Mouse (Mus musculus): ENCODE data around the gene Plp2. TPM values are rescaled to one million over a fixed set of nuclear protein-coding genes. Genes with fewer than 3 reads are reported as not detected.

Gene Plp2
- total RNA-seq, 2 experiments from 2014 or later = 54.4 to 68.4 TPM

DNA sequence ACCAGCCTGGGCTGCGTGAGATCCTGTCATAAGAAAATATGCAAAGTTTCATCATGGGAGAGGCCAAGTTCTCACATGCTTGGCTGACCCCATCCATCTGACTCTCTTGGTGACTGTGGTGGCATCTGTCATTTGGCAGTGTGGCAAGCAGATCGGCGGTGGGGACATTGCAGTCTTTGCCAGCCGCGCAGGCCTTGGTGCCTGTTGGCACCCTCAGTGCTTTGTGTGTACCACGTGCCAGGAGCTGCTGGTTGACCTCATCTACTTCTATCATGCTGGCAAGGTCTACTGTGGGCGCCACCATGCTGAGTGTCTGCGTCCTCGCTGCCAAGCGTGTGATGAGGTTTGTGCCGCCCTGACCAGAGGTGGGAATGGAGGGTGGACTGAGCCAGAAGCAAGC, 6.4 kb downstream of the Plp2 start:
- DNase-seq (ENCODE audit: low spot score in 2 of 2) = no peak

DNA sequence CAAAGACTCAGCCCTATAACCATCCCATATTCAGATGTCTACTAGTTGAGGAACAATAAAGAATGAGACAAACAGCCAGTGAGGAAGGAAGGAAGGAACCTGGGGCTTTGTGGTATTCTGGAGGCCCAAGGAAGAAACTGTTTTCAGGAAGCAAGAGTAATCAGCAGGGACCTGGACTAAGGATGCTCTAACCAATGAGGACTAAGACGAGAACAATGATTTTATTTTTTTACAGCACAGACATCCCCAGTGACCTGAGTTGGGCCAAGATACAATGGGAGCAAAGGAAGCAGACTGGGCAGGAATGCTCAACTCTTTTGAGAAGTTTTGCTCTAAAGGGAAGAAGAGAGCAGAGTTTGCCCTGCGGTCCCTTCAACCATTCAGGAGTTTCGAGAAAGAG, 8.3 kb downstream of the Plp2 start:
- DNase-seq (ENCODE audit: low spot score in 2 of 2) = no peak

DNA sequence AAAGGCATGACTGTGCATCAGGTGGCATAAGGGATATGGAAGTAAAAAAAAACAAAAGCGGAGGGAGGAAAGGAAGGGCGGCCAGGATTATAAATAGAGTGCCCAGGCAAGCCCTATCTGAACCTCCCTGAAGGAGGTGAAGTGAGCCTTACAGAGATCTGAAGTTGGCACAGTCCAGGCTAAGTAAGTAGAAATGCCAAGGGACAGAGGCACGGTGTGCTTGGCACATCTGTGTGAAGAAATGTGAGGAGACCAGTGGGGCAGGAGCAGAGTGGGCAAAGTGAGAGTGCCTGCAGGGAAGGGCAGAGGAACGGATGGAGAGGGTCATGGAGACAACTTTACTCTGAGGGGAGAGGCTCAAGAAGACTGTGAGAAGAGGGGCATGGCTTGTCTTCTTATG, 10.1 kb downstream of the Plp2 start:
- DNase-seq (ENCODE audit: low spot score in 2 of 2) = no peak

DNA sequence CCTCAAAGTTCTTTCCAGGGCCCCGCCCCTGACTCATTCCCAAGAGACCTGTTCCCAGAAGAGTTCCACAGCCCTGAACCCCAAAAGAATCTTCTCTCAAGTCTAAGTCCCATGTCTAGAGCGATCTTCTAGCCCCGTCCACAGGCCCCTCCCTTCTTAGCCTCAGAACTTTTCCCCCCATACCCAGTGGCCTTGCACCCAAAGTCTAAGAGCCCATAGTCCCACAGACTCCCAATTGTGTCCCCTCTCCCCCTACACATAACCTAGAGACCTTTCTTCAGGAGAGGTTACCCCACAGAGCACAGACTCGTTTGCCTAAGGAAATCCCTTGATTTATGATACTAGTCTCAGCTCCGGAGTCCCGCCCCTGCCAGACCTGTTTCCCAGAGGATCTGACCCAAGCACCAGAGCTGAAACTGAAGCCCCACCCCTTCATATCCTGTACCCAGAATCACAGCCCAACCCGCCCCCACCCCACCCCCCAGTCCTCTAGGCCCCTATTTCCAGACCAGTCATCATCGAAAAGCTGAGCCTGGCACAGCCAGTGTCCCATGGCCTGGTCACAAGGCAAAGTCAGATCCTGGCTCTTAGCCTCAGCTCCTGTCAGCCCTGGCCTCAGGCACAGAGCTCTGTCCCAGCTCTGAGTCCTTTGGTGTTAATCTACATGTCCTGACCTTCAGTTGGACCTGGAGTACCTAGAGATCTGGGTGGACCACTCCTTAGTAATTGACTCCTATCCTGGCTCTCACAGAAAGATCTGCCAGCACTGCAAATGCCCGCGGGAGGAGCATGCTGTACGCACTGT, 12.2 kb downstream of the Plp2 start:
- no peak for DNase-seq (ENCODE audit: low spot score in 2 of 2)

DNA sequence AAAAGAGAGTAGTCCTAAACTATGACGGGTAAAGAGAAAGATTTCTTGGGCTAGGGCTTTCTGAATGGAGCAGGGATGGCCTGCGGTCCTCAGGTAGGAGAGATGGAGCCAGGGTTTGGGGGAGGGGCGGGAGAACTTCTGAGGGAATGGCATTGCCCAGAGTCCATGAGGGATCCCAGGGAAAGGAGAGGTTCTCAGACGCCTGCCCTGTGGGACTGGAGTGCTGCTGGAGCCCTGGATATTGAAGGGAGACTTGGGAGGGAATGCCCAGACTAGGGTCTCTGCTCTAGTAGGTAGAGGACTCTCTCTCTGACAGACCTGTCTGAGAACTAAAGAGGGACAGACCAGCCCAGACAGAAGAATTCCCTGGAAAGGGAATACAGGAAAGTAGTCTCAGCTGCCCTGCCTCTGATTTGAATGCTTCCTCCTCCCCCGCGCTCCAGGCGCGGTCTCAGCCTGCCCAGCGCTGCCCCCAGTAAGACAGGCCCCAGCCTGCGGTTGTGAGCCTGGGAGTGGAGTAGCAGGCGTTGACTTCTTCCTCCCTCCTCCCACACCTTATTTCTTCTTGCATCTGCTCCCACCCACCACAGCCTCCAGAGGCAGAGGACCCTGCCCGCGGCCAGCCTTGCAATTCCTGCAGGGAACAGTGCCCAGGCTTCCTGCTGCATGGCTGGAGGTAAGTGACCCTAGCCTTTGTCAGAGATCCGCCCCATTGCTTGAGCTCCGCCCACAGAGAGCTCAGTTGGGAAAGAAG, 13.0 kb downstream of the Plp2 start:
- peak in 1 of 2 experiments; percentile 46 for DNase-seq (ENCODE audit: low spot score in 2 of 2)

DNA sequence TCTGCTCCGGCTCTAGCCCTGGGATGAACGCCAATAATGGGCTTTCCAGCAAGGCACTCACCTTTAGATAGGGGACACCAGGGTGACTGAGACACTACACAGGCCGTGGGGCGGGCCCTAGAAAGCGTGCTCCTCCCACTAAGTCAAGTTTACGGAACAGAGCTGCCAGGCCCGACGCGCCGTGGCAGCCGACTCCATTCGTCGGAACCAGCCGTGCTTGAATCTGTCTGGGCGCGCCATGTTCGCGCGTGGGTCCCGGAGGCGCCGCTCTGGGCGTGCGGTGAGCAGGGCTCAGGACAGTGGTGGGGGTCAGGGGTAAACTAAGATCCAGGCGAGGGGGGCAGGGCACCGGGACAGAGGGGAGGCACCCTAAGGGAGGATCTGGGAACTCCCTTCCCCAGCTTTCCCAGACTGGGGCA, 14.0 kb downstream of the Plp2 start, which contains the start of gene Prickle3:
Prickle3 (plus strand) TSS at position 40 of the 419 bp plus-strand sequence.
- DNase-seq (ENCODE audit: low spot score in 2 of 2) = peak; percentile 38 to 51

DNA sequence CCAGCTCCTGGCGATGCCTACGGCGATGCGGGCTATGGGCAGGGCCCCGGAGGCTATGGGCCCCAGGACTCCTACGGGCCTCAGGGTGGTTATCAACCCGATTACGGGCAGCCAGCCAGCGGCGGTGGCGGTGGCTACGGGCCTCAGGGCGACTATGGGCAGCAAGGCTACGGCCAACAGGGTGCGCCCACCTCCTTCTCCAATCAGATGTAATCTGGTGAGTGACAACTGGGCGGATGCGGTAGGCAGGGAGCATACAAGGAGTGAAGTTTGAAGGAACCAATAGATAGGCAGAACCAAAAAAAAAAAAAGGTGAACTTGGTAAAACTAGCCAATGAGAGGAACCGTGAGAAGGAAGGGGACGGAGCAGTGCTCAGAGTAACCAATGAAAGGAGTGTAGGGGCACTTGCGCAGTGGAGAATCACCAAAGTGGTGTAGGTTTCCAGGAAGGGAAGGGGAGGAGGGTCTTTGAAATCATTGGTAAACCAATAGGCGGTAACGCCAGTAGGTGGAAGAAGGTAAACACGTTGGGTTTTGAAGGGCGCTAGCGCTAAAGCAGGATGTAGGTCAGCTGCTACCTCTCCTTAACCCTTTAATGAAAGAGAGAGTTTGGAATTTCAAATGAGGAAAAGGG, 22.4 kb downstream of the Plp2 start:
- peak; percentile 61 to 70 for DNase-seq (ENCODE audit: low spot score in 2 of 2)

DNA sequence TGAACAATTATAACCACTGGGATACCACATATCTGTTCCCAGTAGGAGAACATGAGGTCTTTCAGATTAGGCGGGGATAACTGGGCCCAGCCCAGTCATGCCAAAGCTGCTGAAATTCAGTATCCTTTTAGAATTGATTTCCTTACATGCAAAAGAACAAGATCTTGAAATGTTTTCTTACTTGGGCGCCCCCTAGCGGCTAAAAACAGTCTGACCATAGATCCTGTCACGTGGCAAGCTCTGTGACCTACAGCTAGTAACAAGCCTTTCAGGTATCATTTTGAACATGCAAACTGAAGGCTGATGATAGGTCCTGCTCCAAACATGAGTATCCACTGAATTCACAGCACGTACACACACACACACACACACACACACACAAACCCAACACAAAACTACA, 25.8 kb downstream of the Plp2 start:
- peak; percentile 73 to 75 for DNase-seq (ENCODE audit: low spot score in 2 of 2)

DNA sequence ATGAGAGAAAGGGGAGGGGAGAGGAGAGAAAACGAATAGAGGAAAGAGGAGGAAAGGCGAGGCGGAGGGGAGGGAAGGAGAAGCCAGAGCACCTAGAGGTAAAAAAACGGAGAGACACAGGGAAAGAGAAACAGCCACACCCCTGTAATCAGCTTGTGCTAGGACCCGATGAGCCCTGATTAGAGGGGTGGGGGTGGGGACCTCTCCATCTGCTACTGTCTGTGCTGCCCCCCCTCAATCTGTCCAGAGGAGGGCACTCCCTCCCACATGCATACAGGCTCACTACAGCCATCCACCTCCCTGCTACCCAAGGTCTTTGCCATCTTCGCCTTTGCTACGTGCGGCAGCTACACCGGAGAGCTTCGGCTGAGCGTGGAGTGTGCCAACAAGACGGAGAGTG, 30.4 kb downstream of the Plp2 start:
- DNase-seq (ENCODE audit: low spot score in 2 of 2) = no peak

DNA sequence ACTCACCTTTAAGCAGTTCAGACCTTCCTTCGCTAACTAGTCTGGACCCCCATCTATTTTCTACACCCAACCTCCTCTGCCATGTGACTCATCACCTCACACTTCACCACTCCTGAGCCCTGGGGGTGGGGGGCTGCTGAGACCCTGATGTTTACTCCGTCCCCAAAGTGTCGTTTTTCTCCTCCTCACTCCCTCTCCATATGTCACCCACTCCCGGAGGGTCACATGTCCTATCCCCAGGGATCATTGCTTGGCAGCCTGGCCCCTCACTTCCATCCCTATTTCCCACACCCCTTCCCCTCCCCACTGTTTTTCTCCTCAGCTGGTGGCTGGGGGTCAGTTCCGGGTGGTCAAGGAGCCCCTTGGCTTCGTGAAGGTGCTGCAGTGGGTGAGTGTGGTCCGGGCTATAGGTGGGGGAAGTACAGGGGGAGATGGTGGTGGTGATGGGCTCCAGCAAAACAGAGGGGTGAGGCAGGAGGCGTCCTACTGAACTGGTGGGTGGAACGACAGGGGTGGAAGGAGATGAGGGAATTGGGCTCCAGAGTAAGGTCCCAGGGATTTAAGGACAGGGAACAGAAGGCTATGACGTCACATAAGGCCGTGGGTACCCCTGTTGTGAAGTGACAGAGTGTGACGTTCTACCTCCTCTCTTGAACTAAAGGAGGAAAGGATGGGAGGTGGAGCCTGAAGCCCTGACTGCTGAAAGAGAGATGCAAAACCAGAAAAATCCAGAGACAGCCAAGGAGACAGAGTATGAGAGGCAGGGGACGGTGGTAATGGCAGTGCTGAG, 31.5 kb downstream of the Plp2 start:
- DNase-seq (ENCODE audit: low spot score in 2 of 2) = no peak

DNA sequence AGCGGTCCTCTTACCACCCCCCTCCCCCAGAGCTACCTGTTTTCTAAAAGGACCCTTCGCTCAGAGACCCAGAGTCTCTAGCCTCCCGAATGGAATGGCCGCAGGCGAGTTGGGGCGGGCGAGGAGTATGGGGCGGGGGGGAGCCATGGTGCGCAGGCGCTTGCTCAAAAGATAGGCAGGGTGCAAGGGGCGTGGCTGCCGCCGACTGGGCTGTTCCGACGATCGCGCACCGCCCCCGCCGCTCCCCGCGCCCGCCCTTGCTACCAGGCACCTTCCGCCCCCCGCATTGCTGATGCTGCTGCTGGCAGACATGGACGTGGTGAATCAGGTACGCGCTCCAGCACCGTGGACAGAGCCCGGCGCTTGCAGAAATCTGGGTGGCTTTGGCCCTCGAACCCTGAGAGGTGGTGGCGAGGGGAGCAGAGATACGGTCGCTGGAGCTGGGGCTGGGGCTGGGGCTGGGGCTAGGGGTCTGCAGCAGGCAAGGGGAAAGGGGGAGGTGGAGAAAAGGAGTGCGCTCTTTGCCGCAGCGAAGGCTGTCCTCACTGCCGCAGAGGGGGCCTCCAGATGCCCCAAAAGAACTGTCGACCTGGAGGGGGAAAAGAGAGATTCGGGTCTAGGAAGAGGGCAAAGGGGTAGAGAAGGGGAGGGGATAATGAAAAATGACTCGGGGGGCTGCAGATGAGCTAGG, 32.6 kb downstream of the Plp2 start, which contains the start of gene Syp:
Syp (plus strand) TSS at position 71 of the 691 bp plus-strand sequence.
- peak; percentile 72 to 73 for DNase-seq (ENCODE audit: low spot score in 2 of 2)

DNA sequence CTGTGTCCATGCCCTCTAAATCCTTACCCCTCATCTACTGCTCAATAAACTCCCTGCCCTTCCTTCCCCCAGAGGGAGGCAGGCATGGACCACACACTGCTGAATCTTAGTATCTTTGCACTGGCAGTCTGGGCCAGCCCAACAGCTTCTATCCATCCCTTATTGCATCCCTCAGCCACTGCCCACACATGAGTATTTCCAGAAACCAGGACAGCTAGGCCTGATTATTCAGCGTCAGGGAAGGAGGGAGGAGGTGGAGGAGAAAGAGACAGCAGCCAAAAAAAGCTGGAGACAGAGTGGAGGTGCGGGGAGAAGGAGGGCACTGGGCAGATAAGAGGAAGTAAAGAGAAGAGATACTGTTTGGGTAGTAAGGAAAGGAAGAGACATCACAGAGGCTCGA, 36.1 kb downstream of the Plp2 start:
- DNase-seq (ENCODE audit: low spot score in 2 of 2) = no peak

DNA sequence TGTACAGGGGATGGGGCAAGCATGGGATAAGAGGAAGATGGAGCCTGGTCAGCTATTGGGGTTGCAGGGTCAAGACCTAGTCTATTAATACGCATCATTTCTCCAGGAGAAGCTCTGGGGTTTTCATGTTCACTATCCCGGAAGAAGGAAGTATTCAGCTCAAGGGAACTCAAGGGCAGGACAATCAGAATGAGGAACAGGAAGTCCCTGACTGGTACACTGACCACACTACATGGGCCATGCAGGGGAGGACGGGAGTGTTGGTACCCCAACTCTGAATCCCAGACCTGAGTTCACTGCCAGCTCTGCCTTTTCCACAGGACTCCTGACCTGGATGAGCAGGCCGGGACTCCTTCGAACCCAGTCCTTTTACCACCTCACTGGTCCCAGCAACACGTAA, 38.6 kb downstream of the Plp2 start:
- no peak for DNase-seq (ENCODE audit: low spot score in 2 of 2)

Other genes starting within 250 kb of the Plp2 start
- gene Foxp3, start 97.7 kb downstream of the Plp2 start, total RNA-seq (2021) = not detected
- 1 to 10 TPM; 3.2 to 4.4 TPM for gene Ppp1r3f, start 97.1 kb downstream of the Plp2 start, total RNA-seq (2021)
- gene Ccdc22, start 65.9 kb downstream of the Plp2 start, total RNA-seq (2021) = 10 to 100 TPM; 16.9 to 23.8 TPM
- gene Cacna1f, start 64.3 kb downstream of the Plp2 start, total RNA-seq (2021) = not detected
- 10 to 100 TPM; 46.1 to 70.5 TPM for gene Syp, start 32.9 kb downstream of the Plp2 start, total RNA-seq (2021)
- gene Prickle3, start 14.1 kb downstream of the Plp2 start, total RNA-seq (2021) = 10 to 100 TPM in 1 of 2 experiments, 1 to 10 TPM in 1; 8.8 to 11.7 TPM
- gene Magix, start 9.9 kb upstream of the Plp2 start, total RNA-seq (2021) = under 1 TPM; 0.46 to 0.64 TPM
- 10 to 100 TPM; 48.0 to 59.9 TPM for gene Gpkow, start 25.7 kb upstream of the Plp2 start, total RNA-seq (2021)
- gene Wdr45, start 42.9 kb upstream of the Plp2 start, total RNA-seq (2021) = 10 to 100 TPM; 45.4 to 62.8 TPM
- gene Gm45208, start 50.9 kb upstream of the Plp2 start, total RNA-seq (2021) = under 1 TPM in 1 of 2 experiments, not detected in 1; 0.58 TPM
- gene Praf2, start 57.0 kb upstream of the Plp2 start, total RNA-seq (2021) = 10 to 100 TPM; 12.1 to 16.3 TPM
- 1 to 10 TPM; 2.0 to 2.6 TPM for gene Ccdc120, start 79.5 kb upstream of the Plp2 start, total RNA-seq (2021)
- gene Tfe3, start 91.2 kb upstream of the Plp2 start, total RNA-seq (2021) = 10 to 100 TPM; 41.9 to 56.9 TPM
- 10 to 100 TPM; 52.4 to 54.4 TPM for gene Gripap1, start 118.4 kb upstream of the Plp2 start, total RNA-seq (2021)
- gene Kcnd1, start 150.9 kb upstream of the Plp2 start, total RNA-seq (2021) = under 1 TPM; 0.54 to 0.76 TPM
- gene Otud5, start 170.0 kb upstream of the Plp2 start, total RNA-seq (2021) = 10 to 100 TPM; 57.4 to 63.1 TPM
- 10 to 100 TPM in 1 of 2 experiments, 1 to 10 TPM in 1; 8.1 to 13.4 TPM for gene Pim2, start 206.9 kb upstream of the Plp2 start, total RNA-seq (2021)
- gene Slc35a2, start 212.6 kb upstream of the Plp2 start, total RNA-seq (2021) = 10 to 100 TPM; 38.9 to 50.3 TPM
- gene Pqbp1, start 227.9 kb upstream of the Plp2 start, total RNA-seq (2021) = 100 to 1,000 TPM in 1 of 2 experiments, 10 to 100 TPM in 1; 97.4 to 121 TPM
- gene Timm17b, start 228.0 kb upstream of the Plp2 start, total RNA-seq (2021) = 100 to 1,000 TPM in 1 of 2 experiments, 10 to 100 TPM in 1; 85.0 to 107 TPM
- gene Gm10491, start 236.4 kb upstream of the Plp2 start, total RNA-seq (2021) = not detected
- gene Gm10490, start 238.2 kb upstream of the Plp2 start, total RNA-seq (2021) = not detected
- gene Pcsk1n, start 248.4 kb upstream of the Plp2 start, total RNA-seq (2021) = 10 to 100 TPM; 48.9 to 64.9 TPM